Mouse (Mus musculus): Measurements from ENCODE around the gene 1700037H04Rik. TPM values are rescaled to one million over a fixed set of nuclear protein-coding genes. Genes with fewer than 3 reads are reported as not detected.
A peak's percentile ranks its signal among the peaks of the same experiment; 100 is the strongest.

Gene 1700037H04Rik
- total RNA-seq, 1 experiment: 61.6 TPM

DNA sequence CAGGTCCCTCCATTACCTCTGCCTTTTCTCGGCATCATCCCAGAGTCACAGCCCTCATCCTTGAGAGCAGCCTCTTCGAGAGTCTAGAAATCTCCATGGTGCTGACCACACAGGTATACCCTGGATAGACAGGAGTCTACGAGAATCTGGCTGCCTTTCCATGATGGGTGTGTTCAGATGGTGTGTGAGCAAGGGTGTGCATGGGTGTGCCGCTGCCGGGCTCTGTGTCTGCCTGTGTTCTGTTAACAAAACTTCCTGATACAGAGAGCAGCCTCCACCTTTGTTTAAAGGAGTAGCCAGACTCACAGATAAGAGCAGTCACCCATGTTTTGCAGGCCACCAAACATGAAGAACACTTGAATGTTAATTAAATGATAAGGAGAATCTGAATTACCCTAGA is 30.0 kb downstream of the 1700037H04Rik start:
- DNase-seq (ENCODE audit: low read depth, low spot score): no peak

DNA sequence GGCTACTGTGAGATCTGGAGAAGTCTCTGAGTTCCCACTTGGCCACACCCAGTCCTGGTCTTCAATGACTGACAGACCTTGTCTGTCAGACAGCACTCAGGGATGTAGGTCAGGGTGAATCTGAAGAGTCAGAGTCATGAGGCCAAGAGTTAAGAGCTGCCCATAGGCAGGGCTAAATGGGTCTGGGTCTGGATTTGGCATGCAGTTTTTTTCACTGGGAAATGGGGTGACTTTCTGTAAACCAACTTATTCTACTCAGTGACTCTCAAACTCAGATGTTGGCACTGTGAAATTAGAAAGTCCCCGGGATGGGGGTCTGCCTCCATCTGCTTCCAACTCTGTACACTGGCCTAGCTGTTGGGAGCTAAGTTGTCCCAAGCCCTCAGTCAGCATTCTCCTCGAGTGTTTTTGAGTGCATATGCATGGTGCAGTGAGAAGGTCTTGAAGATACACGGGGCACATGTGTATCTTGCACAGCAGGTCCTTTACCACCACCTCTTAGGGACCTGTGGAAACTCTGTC is 31.2 kb downstream of the 1700037H04Rik start:
- in situ Hi-C loops (cut with MboI; ENCODE audit: low sequenced_read_pairs in 2 of 2, unreplicated experiment in 2 of 2): no loop called here
- H3K9ac ChIP-seq (ENCODE audit: insufficient read depth, low read depth, low read length, poor library complexity, severe bottlenecking): no peak overlapping the region
- no peak for DNase-seq (ENCODE audit: low read depth, low spot score)
- H3K27ac ChIP-seq (ENCODE audit: insufficient read depth, low read depth, low read length, poor library complexity, severe bottlenecking): no peak overlapping the region
- TF ChIP-seq ZNF384 (IDR thresholded peaks at IDR 0.05; ENCODE audit: low read depth, low read length) (no peak), CHD2 (IDR thresholded peaks at IDR 0.05; ENCODE audit: low read depth, low read length) (no peak), MAFK (IDR thresholded peaks at IDR 0.05; ENCODE audit: insufficient read depth, low read depth, low read length) (no peak), HCFC1 (IDR thresholded peaks at IDR 0.05; ENCODE audit: borderline replicate concordance, insufficient read depth, low read length) (no peak), ZC3H11A (IDR thresholded peaks at IDR 0.05; ENCODE audit: borderline replicate concordance, low read depth, low read length) (no peak)
- H3K4me1 ChIP-seq (ENCODE audit: control insufficient read depth in 2 of 2, insufficient read depth in 2 of 2, low read length in 2 of 2, poor library complexity in 1 of 2): peaks cover 0 to 9% of the 10 kb centered on the region in 2 experiments; a peak in 1 of 4 replicates
- no peak overlapping the region for H3K4me3 ChIP-seq (ENCODE audit: insufficient read depth in 1 of 2, low read depth in 1 of 2, low read length in 2 of 2, poor library complexity in 1 of 2, severe bottlenecking in 1 of 2)
- H3K9me3 ChIP-seq (ENCODE audit: control insufficient read depth, insufficient read depth, low read depth, low read length): no peaks in the 10 kb centered on the region
- H3K36me3 ChIP-seq (ENCODE audit: control insufficient read depth, insufficient read depth, low read length, poor library complexity, severe bottlenecking): no peaks in the 10 kb centered on the region

More for the DNA sequence above, 30.0 kb downstream of the 1700037H04Rik start:
- Histone ChIP-seq H3K4me3 (ENCODE audit: insufficient read depth in 1 of 2, low read depth in 1 of 2, low read length in 2 of 2, poor library complexity in 1 of 2, severe bottlenecking in 1 of 2) (no peak overlapping the region), H3K27ac (ENCODE audit: insufficient read depth, low read depth, low read length, poor library complexity, severe bottlenecking) (no peak overlapping the region), H3K36me3 (ENCODE audit: control insufficient read depth, insufficient read depth, low read length, poor library complexity, severe bottlenecking) (no peaks in the 10 kb centered on the region), H3K9me3 (ENCODE audit: control insufficient read depth, insufficient read depth, low read depth, low read length) (no peaks in the 10 kb centered on the region), H3K4me1 (ENCODE audit: control insufficient read depth in 2 of 2, insufficient read depth in 2 of 2, low read length in 2 of 2, poor library complexity in 1 of 2) (peaks cover 0 to 13% of the 10 kb centered on the region in 2 experiments; a peak in 1 of 4 replicates), H3K9ac (ENCODE audit: insufficient read depth, low read depth, low read length, poor library complexity, severe bottlenecking) (no peak overlapping the region)
- in situ Hi-C loops (cut with MboI; ENCODE audit: low sequenced_read_pairs in 2 of 2, unreplicated experiment in 2 of 2): no loop called here
- TF ChIP-seq ZC3H11A (IDR thresholded peaks at IDR 0.05; ENCODE audit: borderline replicate concordance, low read depth, low read length): no peak
- no peak for TF ChIP-seq MAFK (IDR thresholded peaks at IDR 0.05; ENCODE audit: insufficient read depth, low read depth, low read length)
- no peak for TF ChIP-seq CHD2 (IDR thresholded peaks at IDR 0.05; ENCODE audit: low read depth, low read length)
- no peak for TF ChIP-seq ZNF384 (IDR thresholded peaks at IDR 0.05; ENCODE audit: low read depth, low read length)
- TF ChIP-seq HCFC1 (IDR thresholded peaks at IDR 0.05; ENCODE audit: borderline replicate concordance, insufficient read depth, low read length): no peak

DNA sequence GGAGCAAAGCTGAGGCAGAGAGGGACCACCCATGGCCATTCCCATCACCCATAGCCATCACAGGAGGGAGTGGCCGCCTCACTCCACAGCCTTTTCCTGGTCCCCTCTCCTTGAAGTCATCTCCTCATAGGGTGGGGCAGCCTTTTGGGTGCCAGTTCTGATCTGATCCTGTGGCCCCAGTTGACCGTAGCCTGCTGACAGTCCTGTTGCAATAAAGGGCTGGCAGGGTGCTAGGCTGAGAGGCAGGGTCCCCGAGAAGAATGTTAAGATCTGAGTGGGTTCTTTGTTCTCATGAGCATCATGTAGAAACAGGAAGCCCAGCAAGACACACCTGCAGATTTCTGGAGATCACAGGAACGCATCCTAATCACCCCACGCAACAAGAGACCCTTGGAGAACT is 31.7 kb downstream of the 1700037H04Rik start:
- peaks cover 0 to 9% of the 10 kb centered on the region in 2 experiments; a peak in 1 of 4 replicates for H3K4me1 ChIP-seq (ENCODE audit: control insufficient read depth in 2 of 2, insufficient read depth in 2 of 2, low read length in 2 of 2, poor library complexity in 1 of 2)
- H3K4me3 ChIP-seq (ENCODE audit: insufficient read depth in 1 of 2, low read depth in 1 of 2, low read length in 2 of 2, poor library complexity in 1 of 2, severe bottlenecking in 1 of 2): no peak overlapping the region
- no peak overlapping the region for H3K9ac ChIP-seq (ENCODE audit: insufficient read depth, low read depth, low read length, poor library complexity, severe bottlenecking)
- DNase-seq (ENCODE audit: low read depth, low spot score): no peak
- no peak overlapping the region for H3K27ac ChIP-seq (ENCODE audit: insufficient read depth, low read depth, low read length, poor library complexity, severe bottlenecking)
- in situ Hi-C loops (cut with MboI; ENCODE audit: low sequenced_read_pairs in 2 of 2, unreplicated experiment in 2 of 2): no loop called here
- H3K9me3 ChIP-seq (ENCODE audit: control insufficient read depth, insufficient read depth, low read depth, low read length): no peaks in the 10 kb centered on the region
- no peaks in the 10 kb centered on the region for H3K36me3 ChIP-seq (ENCODE audit: control insufficient read depth, insufficient read depth, low read length, poor library complexity, severe bottlenecking)
- no peak for TF ChIP-seq ZNF384 (IDR thresholded peaks at IDR 0.05; ENCODE audit: low read depth, low read length)
- TF ChIP-seq CHD2 (IDR thresholded peaks at IDR 0.05; ENCODE audit: low read depth, low read length): no peak
- no peak for TF ChIP-seq ZC3H11A (IDR thresholded peaks at IDR 0.05; ENCODE audit: borderline replicate concordance, low read depth, low read length)
- TF ChIP-seq HCFC1 (IDR thresholded peaks at IDR 0.05; ENCODE audit: borderline replicate concordance, insufficient read depth, low read length): no peak
- TF ChIP-seq MAFK (IDR thresholded peaks at IDR 0.05; ENCODE audit: insufficient read depth, low read depth, low read length): no peak

DNA sequence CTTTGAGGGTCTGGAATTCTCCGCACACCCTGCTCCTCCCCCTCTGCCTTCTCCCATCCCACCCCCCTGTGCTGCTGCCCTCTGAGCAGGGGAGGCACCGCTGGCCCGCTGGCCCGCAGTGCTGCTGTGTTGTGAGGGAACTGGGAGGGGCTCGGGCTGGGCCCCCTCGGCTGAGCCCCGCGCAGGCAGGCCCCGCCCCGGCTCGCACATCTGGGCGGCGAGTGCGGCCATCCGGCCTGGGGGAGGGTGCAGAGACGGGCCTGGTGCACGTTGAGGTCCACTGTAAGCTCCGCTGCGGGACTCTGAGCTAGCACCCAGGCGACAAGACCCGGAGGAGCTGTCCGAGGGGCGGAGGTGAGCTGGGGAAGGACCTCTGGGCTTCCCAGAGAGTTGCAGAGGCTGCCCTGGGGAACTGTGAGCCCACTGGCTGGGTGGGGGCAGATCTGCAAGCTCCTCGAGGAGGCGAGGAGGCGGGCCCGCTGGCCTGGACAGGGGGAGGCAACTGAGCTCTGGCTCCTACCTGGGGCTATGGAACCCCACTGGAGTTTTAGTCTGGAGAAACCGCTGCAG is 32.6 kb downstream of the 1700037H04Rik start, which contains the start of gene Hspa12b:
TSS of gene Hspa12b (plus strand) at position 120 of the 570 bp plus-strand sequence.
- Histone ChIP-seq H3K27ac (ENCODE audit: insufficient read depth, low read depth, low read length, poor library complexity, severe bottlenecking) (no peak within 1 kb of the TSS), H3K4me1 (ENCODE audit: control insufficient read depth in 2 of 2, insufficient read depth in 2 of 2, low read length in 2 of 2, poor library complexity in 1 of 2) (peaks cover 0 to 9% of the 10 kb centered on the region in 2 experiments; a peak in 1 of 4 replicates), H3K4me3 (ENCODE audit: insufficient read depth in 1 of 2, low read depth in 1 of 2, low read length in 2 of 2, poor library complexity in 1 of 2, severe bottlenecking in 1 of 2) (peak within 1 kb of the TSS; percentile 34 to 52; a peak in 3 of 4 replicates), H3K36me3 (ENCODE audit: control insufficient read depth, insufficient read depth, low read length, poor library complexity, severe bottlenecking) (no peaks in the 10 kb centered on the region), H3K9me3 (ENCODE audit: control insufficient read depth, insufficient read depth, low read depth, low read length) (no peaks in the 10 kb centered on the region), H3K9ac (ENCODE audit: insufficient read depth, low read depth, low read length, poor library complexity, severe bottlenecking) (peak within 1 kb of the TSS; percentile 14; the same call in 1 of the 2 replicates)
- no peak for DNase-seq (ENCODE audit: low read depth, low spot score)
- in situ Hi-C loops (cut with MboI; ENCODE audit: low sequenced_read_pairs in 2 of 2, unreplicated experiment in 2 of 2): no loop called here
- TF ChIP-seq ZNF384 (IDR thresholded peaks at IDR 0.05; ENCODE audit: low read depth, low read length): no peak
- TF ChIP-seq ZC3H11A (IDR thresholded peaks at IDR 0.05; ENCODE audit: borderline replicate concordance, low read depth, low read length): no peak
- TF ChIP-seq MAFK (IDR thresholded peaks at IDR 0.05; ENCODE audit: insufficient read depth, low read depth, low read length): no peak
- TF ChIP-seq CHD2 (IDR thresholded peaks at IDR 0.05; ENCODE audit: low read depth, low read length): no peak
- TF ChIP-seq HCFC1 (IDR thresholded peaks at IDR 0.05; ENCODE audit: borderline replicate concordance, insufficient read depth, low read length): no peak

Data from ES-E14 (cell line).